Mouse (Mus musculus): ENCODE measurements around the gene Cytip.

Cytip gene

DNA sequence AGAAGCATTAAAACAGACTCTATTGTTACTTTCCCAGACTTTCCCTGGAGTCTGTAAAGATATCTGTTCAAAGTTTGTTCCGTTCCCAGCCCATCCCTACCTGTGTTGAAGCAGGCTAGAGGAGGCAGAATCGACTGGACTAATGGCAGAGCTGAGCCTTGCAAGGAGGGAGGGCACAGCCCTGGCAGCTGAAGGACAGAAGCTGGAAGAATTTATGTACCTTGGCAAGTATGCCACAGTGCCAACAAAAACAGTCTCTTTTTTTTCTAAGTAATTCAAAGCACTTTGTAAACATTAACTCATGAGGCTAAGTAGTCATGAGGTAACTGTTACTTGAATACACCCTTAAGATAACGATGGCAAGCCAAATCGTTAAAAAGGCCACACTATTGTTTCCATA is at the start of gene Cytip:
Gene Cytip (minus strand): TSS at position 187 of the 400 bp plus-strand sequence.
- peak; percentile 82 for DNase-seq

GRCm38 (mm10) chr2:58240639-58241038 is 45.3 kb upstream of the Cytip start:
- no peak for DNase-seq

DNA sequence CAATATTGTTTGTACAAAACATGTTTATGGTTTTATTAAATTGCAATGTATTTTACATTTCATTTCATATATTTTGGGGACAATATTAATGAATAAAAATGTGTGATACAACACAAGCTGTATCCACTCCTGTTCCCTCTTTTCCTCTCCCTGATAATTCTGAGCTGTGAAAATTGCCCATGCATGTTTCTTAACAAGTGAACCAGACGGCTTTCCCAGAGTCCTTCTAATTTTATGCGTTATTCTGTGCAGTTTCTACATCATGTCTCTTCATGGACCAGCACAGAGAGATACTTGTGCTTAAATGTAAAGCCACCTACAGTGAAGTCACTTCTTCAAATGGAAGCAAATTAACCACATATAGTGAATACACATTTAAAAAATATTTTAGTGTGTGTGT is 42.2 kb upstream of the Cytip start:
- DNase-seq: no peak

GRCm38 (mm10) chr2:58199442-58199841 is 4.1 kb upstream of the Cytip start:
- DNase-seq: peak; percentile 62

GRCm38 (mm10) chr2:58196880-58197279 is 1.5 kb upstream of the Cytip start:
- DNase-seq: no peak

DNA sequence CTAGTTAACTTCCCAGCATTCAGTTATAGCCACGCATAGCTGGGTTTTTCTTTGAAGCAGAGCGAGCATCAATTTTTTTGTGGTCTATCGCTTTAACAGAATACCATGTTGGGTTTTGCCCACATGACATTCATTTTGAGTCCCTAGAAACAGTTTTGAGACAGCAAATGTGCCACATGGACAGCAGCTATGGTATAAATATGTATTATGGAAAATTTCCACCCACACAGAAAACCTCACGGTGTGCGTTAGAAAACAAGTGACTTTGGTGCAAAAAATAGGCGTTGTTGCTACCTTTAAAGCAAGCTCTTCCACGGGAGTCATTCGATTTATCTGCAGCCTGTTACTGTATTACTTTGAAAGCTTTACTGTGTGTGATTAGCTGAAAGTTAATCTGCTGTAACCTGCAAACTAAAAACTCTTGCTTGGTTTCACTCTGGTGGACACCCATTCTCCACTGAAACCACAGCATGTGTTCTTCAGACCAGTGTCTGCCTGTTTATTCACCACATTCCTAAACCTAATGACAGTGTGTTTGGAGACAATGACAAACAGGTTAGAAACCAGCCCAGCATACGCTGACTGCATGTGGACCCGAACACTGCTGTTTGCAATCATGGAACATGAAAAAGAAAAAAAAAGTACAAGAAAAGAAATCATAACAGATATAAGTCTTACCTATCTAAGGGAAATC is 763 bp downstream of the Cytip start:
- no peak for DNase-seq

DNA sequence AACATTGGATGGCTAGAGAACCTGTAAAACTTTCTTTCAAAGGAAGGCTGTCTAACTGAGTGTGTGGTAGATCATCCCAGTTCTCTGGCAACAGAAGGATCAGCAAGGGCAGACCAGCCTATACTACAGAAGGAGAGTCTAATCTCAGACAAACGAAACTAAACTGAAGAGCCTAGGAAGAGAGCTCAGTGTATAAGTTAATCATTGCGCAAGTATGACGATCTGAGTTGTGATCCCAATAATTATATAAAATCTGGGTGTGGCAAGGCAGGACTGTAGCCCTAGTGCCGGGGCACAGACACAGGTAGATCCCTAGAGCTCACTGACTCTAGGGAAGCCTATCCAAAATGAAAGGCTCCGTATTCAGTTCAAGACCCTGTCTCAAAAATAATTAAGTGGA is 3.2 kb downstream of the Cytip start:
- DNase-seq: no peak

- DNase-seq: no peak
These were observed 5.8 kb downstream of the Cytip start for GRCm38 (mm10) chr2:58189501-58189900.

DNA sequence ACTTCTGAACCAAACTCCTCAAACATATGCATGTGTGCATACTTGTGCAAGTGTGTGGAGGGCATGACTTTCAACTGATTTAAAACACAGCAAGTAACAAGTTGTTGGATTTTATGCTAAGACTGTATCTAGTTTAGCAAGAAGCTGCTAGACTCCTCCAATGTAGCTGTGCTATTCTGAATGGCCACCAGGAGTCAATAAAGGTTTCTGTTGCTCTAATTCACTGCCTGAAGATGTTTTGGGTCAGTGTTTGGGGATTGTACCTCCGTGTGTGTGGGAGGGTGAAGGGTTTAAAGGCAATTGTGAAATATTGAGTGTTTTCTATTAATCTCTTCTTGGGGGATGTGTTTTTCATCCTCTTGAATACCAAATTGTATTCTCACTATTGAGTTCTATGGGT is 6.4 kb downstream of the Cytip start:
- DNase-seq: no peak

- no peak for DNase-seq
These were observed 7.9 kb downstream of the Cytip start for GRCm38 (mm10) chr2:58187310-58188051.

DNA sequence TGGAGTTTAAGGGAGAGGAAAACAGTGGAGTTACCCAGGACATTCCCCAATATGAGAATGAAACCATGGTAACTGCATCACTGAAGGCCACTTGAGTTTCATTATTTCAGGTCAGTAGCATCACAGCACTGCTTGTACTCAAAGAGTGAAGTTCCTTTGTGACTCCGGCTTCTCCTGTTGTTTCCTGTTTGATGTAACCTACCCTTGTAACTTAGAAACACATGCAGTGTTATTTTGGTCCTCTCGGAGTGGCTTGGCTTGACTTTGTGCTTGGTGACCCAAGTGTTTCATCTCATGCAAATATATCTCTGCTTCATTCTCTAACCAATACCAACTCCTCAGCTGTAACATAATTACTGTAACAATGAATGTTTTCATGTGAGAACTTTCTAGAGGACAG is 11.1 kb downstream of the Cytip start:
- DNase-seq: no peak

- DNase-seq: no peak
These were observed 11.7 kb downstream of the Cytip start for GRCm38 (mm10) chr2:58183658-58184057.

- no peak for DNase-seq
These were observed 14.6 kb downstream of the Cytip start for GRCm38 (mm10) chr2:58180776-58181175.

- no peak for DNase-seq
These were observed 16.3 kb downstream of the Cytip start for GRCm38 (mm10) chr2:58179056-58179455.

GRCm38 (mm10) chr2:58175392-58176291 is 19.7 kb downstream of the Cytip start:
- peak; percentile 80 for DNase-seq

DNA sequence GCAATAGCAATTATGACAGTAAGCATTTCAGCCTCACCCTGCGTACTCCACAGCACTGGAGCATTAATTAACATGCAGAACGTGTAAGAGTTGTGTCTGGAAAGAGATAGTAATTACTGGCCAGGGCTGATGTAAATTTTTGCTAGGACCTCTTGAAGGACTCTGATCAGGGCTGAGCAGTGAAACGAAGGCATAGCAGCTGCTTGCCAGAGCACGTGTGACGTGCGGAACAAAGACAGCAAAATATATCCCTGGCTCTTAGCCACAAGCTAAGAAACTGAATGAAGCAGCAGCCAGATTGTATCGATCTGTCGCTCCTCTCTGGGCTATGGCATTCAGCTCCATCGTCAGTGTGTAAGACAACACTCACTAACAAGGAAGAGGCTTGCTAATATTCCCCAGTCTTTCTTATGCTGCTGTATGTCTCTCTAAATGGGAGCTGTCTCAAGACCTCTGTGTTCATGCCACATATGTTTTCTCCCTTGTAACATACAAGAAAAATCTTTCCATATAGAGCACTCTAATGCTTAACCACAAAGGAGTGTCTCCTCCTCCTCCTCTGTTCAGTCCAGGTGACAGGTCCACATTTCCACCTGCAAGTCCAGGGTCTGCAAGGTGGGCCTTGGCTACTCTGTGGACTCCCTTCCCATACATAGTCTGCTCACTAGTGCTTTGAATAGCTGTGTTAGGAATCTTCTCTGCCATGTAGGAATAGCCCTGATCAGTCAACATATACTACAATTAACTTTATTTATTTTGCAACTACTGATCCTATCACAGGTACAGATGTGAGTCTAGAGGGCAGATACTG is 20.7 kb downstream of the Cytip start:
- no peak for DNase-seq

GRCm38 (mm10) chr2:58172963-58173362 is 22.4 kb downstream of the Cytip start:
- DNase-seq: no peak

GRCm38 (mm10) chr2:58169173-58169572 is 26.2 kb downstream of the Cytip start:
- no peak for DNase-seq

- DNase-seq: no peak
These were observed 27.7 kb downstream of the Cytip start for GRCm38 (mm10) chr2:58167654-58168053.

DNA sequence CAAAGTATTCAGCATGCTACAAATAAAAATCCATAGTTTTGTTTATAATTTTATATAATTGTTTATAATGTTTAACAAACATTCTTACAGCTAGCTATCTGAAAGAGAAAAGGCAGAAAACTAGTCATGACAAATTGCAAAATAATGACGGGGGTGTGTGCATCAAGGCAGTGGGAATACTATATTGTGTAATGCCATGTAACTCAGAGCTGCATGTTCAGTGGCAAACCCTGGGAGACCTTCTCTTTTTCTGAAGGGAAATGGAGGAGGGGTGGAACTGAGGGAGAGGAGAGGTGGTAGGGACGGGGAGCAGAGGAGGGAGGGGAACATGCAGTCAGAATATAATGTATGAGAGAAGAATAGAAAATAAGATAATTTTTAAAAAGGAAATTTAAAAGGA is 28.6 kb downstream of the Cytip start:
- no peak for DNase-seq

- DNase-seq: no peak
These were observed 31.7 kb downstream of the Cytip start for GRCm38 (mm10) chr2:58163457-58164181.

DNA sequence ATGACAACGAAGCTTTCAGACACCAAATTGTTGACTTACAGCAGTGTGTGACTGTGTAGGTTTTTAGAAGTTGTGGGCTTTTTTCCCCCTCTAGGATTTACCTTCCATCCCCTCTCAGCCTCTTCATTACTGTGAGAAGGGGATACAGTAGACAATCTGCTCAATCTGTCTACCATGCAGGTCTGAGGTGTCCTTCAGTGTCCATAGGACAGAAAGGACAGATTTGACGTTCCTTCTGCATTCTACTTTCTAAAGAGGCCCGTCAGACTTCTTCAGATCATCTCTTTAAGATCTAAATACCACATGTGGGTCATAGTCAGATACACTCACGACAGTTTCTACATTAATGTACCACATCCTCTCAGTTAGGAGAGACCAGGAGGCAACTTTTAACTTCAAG is 33.5 kb downstream of the Cytip start:
- no peak for DNase-seq
